Mouse (Mus musculus) midbrain, embryonic 16.5 days (tissue): Measurements from ENCODE around the gene Acadm. TPM values are rescaled to one million over a fixed set of nuclear protein-coding genes. Genes with fewer than 3 reads are reported as not detected.

Source experiments
- ATAC-seq: fragments of 200-750 bp; cut with Nextera tagmentation; 2 replicates; pipeline ENCODE4 v1.8.0; 2017; ENCODE audit warnings: moderate TSS enrichment
- H3K27ac ChIP-seq: fragments of 300-500 bp; sonication (generic); 2 replicates; pipeline ENCODE4 v1.5.1; 2014; ENCODE audit warnings: mild to moderate bottlenecking, low read length, mixed read lengths
- H3K27me3 ChIP-seq: fragments of 300-500 bp; sonication (generic); 2 replicates; pipeline ENCODE4 v1.6.1; 2014; ENCODE audit warnings: low read depth, low read length, mixed read lengths; ENCODE audit not compliant: control insufficient read depth, insufficient read depth
- H3K36me3 ChIP-seq: fragments of 300-500 bp; sonication (generic); 2 replicates; pipeline ENCODE4 v1.6.1; 2014; ENCODE audit warnings: mild to moderate bottlenecking, low read length, moderate library complexity, mixed read lengths; ENCODE audit not compliant: control insufficient read depth, insufficient read depth
- H3K4me1 ChIP-seq: fragments of 300-500 bp; sonication (generic); 2 replicates; pipeline ENCODE4 v1.6.1; 2014; ENCODE audit warnings: mild to moderate bottlenecking, low read length, mixed read lengths; ENCODE audit not compliant: control insufficient read depth, insufficient read depth
- H3K4me2 ChIP-seq: fragments of 300-500 bp; sonication (generic); 2 replicates; pipeline ENCODE4 v1.6.1; 2014; ENCODE audit warnings: mild to moderate bottlenecking, low read length, mixed read lengths
- H3K4me3 ChIP-seq: fragments of 300-500 bp; sonication (generic); 2 replicates; pipeline ENCODE4 v1.5.1; 2014; ENCODE audit warnings: low read depth, mild to moderate bottlenecking, low read length, moderate library complexity, mixed read lengths
- H3K9ac ChIP-seq: fragments of 300-500 bp; sonication (generic); 2 replicates; pipeline ENCODE4 v1.6.1; 2014; ENCODE audit warnings: low read depth, low read length, mixed read lengths
- H3K9me3 ChIP-seq: fragments of 300-500 bp; sonication (generic); replicated peaks from 2 replicates; pipeline ENCODE4 v1.6.1; 2014; ENCODE audit warnings: mild to moderate bottlenecking, low read length, mixed read lengths; ENCODE audit not compliant: control insufficient read depth, poor library complexity, severe bottlenecking
- WGBS: fragments of 180-500 bp; shearing (Covaris S2); extraction: QIAGEN DNeasy Blood & Tissue Kit; methylation state at CpG from one replicate; pipeline ENCODE4 v1.1.7; 2014; 5-methylcytosine and 5-hydroxymethylcytosine counted together
- polyA plus RNA-seq: library from polyadenylated mRNA; unstranded; fragments of >200 nt; fragmentation: Nextera tagmentation; extraction: Ambion mirVana; gene quantifications from 2 replicates; pipeline ENCODE4 v1.2.1, GENCODE M21; 2015

Gene Acadm
- polyA plus RNA-seq, 1 experiment from 2014 or later, result 65.6 TPM

GRCm38 (mm10) chr3:153968549-153968948 is 24.1 kb upstream of the Acadm start:
- 45% methylated on average over 4 of the region's 4 CpGs for WGBS
- H3K27ac ChIP-seq, result no peak overlapping the region
- no peak overlapping the region for H3K4me2 ChIP-seq
- no peak overlapping the region for H3K4me3 ChIP-seq
- no peaks in the 10 kb centered on the region for H3K4me1 ChIP-seq
- H3K36me3 ChIP-seq, result no peaks in the 10 kb centered on the region
- ATAC-seq, result no peak
- H3K9ac ChIP-seq, result no peak overlapping the region
- no peaks in the 10 kb centered on the region for H3K27me3 ChIP-seq
- H3K9me3 ChIP-seq, result no peaks in the 10 kb centered on the region

- Histone ChIP-seq H3K4me2 (no peak overlapping the region), H3K4me3 (no peak overlapping the region), H3K9ac (no peak overlapping the region), H3K9me3 (no peaks in the 10 kb centered on the region), H3K4me1 (no peaks in the 10 kb centered on the region), H3K27ac (no peak overlapping the region), H3K36me3 (no peaks in the 10 kb centered on the region), H3K27me3 (no peaks in the 10 kb centered on the region)
- 87% methylated on average over 5 of the region's 5 CpGs for WGBS
- no peak for ATAC-seq
These were observed 23.0 kb upstream of the Acadm start for GRCm38 (mm10) chr3:153967447-153967846.

- WGBS, result 75% methylated on average over 6 of the region's 6 CpGs
- no peak for ATAC-seq
These were observed 17.4 kb upstream of the Acadm start for GRCm38 (mm10) chr3:153961632-153962389.

GRCm38 (mm10) chr3:153960884-153961283 is 16.5 kb upstream of the Acadm start:
- Histone ChIP-seq H3K9ac (no peak overlapping the region), H3K4me1 (no peaks in the 10 kb centered on the region), H3K27ac (no peak overlapping the region), H3K4me3 (no peak overlapping the region), H3K4me2 (no peak overlapping the region), H3K36me3 (no peaks in the 10 kb centered on the region), H3K9me3 (no peaks in the 10 kb centered on the region), H3K27me3 (no peaks in the 10 kb centered on the region)
- 55% methylated on average over 2 of the region's 2 CpGs for WGBS
- ATAC-seq, result no peak

More at GRCm38 (mm10) chr3:153961632-153962389, 17.4 kb upstream of the Acadm start:
- Histone ChIP-seq H3K4me1 (no peaks in the 10 kb centered on the region), H3K4me3 (no peak overlapping the region), H3K36me3 (no peaks in the 10 kb centered on the region), H3K4me2 (no peak overlapping the region), H3K27me3 (no peaks in the 10 kb centered on the region), H3K9ac (no peak overlapping the region), H3K9me3 (no peaks in the 10 kb centered on the region), H3K27ac (no peak overlapping the region)

GRCm38 (mm10) chr3:153959731-153960207 is 15.3 kb upstream of the Acadm start:
- ATAC-seq, result peak; percentile 57; the same call in 1 of the 2 replicates
- WGBS, result 81% methylated on average over 9 of the region's 9 CpGs
- Histone ChIP-seq H3K27ac (no peak overlapping the region), H3K4me2 (no peak overlapping the region), H3K27me3 (no peaks in the 10 kb centered on the region), H3K9ac (no peak overlapping the region), H3K36me3 (no peaks in the 10 kb centered on the region), H3K4me1 (no peaks in the 10 kb centered on the region), H3K4me3 (no peak overlapping the region), H3K9me3 (no peaks in the 10 kb centered on the region)

GRCm38 (mm10) chr3:153959035-153959730 is 14.8 kb upstream of the Acadm start:
- H3K36me3 ChIP-seq, result no peaks in the 10 kb centered on the region
- H3K9me3 ChIP-seq, result no peaks in the 10 kb centered on the region
- peak; percentile 73 for ATAC-seq
- H3K9ac ChIP-seq, result no peak overlapping the region
- H3K4me2 ChIP-seq, result no peak overlapping the region
- WGBS, result 100% methylated on average over 1 of the region's 1 CpGs
- H3K4me3 ChIP-seq, result no peak overlapping the region
- H3K27ac ChIP-seq, result no peak overlapping the region
- no peaks in the 10 kb centered on the region for H3K27me3 ChIP-seq
- no peaks in the 10 kb centered on the region for H3K4me1 ChIP-seq

GRCm38 (mm10) chr3:153957916-153958315 is 13.5 kb upstream of the Acadm start:
- Histone ChIP-seq H3K4me2 (no peak overlapping the region), H3K27ac (no peak overlapping the region), H3K36me3 (no peaks in the 10 kb centered on the region), H3K4me1 (no peaks in the 10 kb centered on the region), H3K4me3 (no peak overlapping the region), H3K9ac (no peak overlapping the region), H3K9me3 (no peaks in the 10 kb centered on the region), H3K27me3 (no peaks in the 10 kb centered on the region)
- 93% methylated on average over 5 of the region's 5 CpGs for WGBS
- ATAC-seq, result no peak

GRCm38 (mm10) chr3:153948176-153948575 is 3.7 kb upstream of the Acadm start:
- no peak overlapping the region for H3K27ac ChIP-seq
- 78% methylated on average over 2 of the region's 2 CpGs for WGBS
- H3K4me2 ChIP-seq, result no peak overlapping the region
- no peak overlapping the region for H3K9ac ChIP-seq
- H3K27me3 ChIP-seq, result no peaks in the 10 kb centered on the region
- no peaks in the 10 kb centered on the region for H3K36me3 ChIP-seq
- no peak for ATAC-seq
- H3K9me3 ChIP-seq, result no peaks in the 10 kb centered on the region
- H3K4me1 ChIP-seq, result 0 out of 2 replicates have a peak, but pooled peaks cover under 1% of the 10 kb centered on the region
- no peak overlapping the region for H3K4me3 ChIP-seq

- Histone ChIP-seq H3K4me1 (peaks cover 5% of the 10 kb centered on the region; the same call in 1 of the 2 replicates), H3K4me2 (no peak overlapping the region), H3K36me3 (no peaks in the 10 kb centered on the region), H3K27ac (no peak overlapping the region), H3K9ac (no peak overlapping the region), H3K4me3 (no peak overlapping the region), H3K27me3 (no peaks in the 10 kb centered on the region), H3K9me3 (no peaks in the 10 kb centered on the region)
- WGBS, result 70% methylated on average over 4 of the region's 4 CpGs
- ATAC-seq, result no peak
These were observed 2.8 kb upstream of the Acadm start for GRCm38 (mm10) chr3:153947271-153947670.
